Mouse (Mus musculus): ENCODE measurements around the gene Zfp385b. TPM values are rescaled to one million over a fixed set of nuclear protein-coding genes. Genes with fewer than 3 reads are reported as not detected.

Gene Zfp385b
- polyA plus RNA-seq, 1 experiment from 2014 or later = 2.5 TPM

DNA sequence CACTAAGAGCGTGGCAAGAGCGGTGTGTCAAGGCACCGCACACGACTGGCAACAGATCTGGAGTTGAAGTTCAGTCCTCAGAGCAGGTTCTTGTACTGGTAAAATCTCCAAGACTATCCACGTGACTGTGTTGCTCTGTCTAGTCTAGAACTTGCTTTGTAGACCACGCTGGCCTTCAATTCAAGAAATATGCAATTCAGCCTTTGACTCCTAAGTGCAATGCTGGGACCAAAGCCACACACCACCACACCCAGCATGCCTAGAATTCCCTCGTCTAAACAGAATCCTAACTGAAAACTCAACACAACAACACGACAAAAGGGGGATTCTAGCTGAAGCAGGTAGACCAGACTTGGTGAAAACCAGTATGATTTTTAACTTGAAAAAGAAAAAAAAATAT lies 332.3 kb downstream of the Zfp385b start:
- H3K4me3 ChIP-seq (ENCODE audit: low read depth, low read length) = no peak overlapping the region
- ATAC-seq (ENCODE audit: low FRiP score) (no peak), DNase-seq (ENCODE audit: low spot score) (no peak)
- H3K9me3 ChIP-seq (ENCODE audit: control insufficient read depth, low read length) = no peaks in the 10 kb centered on the region
- no peaks in the 10 kb centered on the region for H3K4me1 ChIP-seq (replicated peaks; ENCODE audit: control insufficient read depth, insufficient read depth, low read length)
- no peak overlapping the region for H3K27ac ChIP-seq (ENCODE audit: low read depth, low read length)
- H3K9ac ChIP-seq (ENCODE audit: low read depth, low read length) = no peak overlapping the region
- H3K27me3 ChIP-seq (ENCODE audit: control insufficient read depth, insufficient read depth, low read length) = no peaks in the 10 kb centered on the region
- no peaks in the 10 kb centered on the region for H3K36me3 ChIP-seq (ENCODE audit: control insufficient read depth, insufficient read depth, low read length)
- H3K4me2 ChIP-seq (replicated peaks; ENCODE audit: low read depth, low read length) = no peak overlapping the region
- WGBS = 91% methylated on average over 8 of the region's 8 CpGs

DNA sequence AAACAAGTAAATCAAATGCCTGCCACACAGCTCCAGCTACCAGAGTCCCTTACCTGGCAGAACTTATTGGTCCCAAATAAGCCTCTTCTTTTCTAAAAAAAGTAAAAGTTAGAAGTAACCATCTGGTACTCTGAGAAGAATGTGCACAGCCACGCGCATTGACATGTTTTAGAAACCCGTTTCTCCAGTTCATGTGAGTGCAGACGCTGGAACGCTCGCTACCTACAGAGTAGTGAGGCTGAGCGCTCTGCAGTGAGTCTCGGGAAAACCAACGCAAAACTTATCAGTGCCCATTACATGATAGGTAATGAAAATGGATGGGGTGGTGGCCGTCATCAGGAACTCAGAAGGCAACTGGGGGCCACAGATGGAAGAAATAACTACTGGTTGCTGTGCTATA lies 338.2 kb downstream of the Zfp385b start:
- no peak for ATAC-seq (ENCODE audit: low FRiP score)
- Histone ChIP-seq H3K4me3 (ENCODE audit: low read depth, low read length) (no peak overlapping the region), H3K4me1 (replicated peaks; ENCODE audit: control insufficient read depth, insufficient read depth, low read length) (no peaks in the 10 kb centered on the region), H3K4me2 (replicated peaks; ENCODE audit: low read depth, low read length) (no peak overlapping the region), H3K9ac (ENCODE audit: low read depth, low read length) (no peak overlapping the region), H3K36me3 (ENCODE audit: control insufficient read depth, insufficient read depth, low read length) (no peaks in the 10 kb centered on the region), H3K27ac (ENCODE audit: low read depth, low read length) (no peak overlapping the region), H3K9me3 (ENCODE audit: control insufficient read depth, low read length) (no peaks in the 10 kb centered on the region), H3K27me3 (ENCODE audit: control insufficient read depth, insufficient read depth, low read length) (no peaks in the 10 kb centered on the region)
- no peak for DNase-seq (ENCODE audit: low spot score)
- WGBS = 88% methylated on average over 10 of the region's 10 CpGs

DNA sequence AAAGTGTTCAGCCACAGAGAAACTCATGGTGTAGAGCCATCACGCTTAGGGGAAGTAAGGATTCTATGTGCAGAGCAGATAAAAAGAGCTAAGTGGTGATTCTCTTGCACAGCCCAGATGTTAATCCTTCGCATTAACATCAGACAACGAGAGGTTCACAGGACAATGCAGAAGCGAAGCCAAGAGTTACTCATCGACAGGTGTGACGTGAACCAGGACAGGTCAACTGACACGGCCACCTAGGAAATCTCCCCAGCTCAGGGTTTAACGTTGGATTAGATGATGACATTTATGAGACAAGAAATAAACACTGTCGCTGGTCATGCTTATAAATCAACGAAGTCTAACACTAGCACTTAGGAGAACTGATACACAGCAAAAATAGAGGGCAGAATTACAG lies 341.9 kb downstream of the Zfp385b start:
- Histone ChIP-seq H3K9me3 (ENCODE audit: control insufficient read depth, low read length) (no peaks in the 10 kb centered on the region), H3K4me2 (replicated peaks; ENCODE audit: low read depth, low read length) (no peak overlapping the region), H3K27ac (ENCODE audit: low read depth, low read length) (no peak overlapping the region), H3K9ac (ENCODE audit: low read depth, low read length) (no peak overlapping the region), H3K4me3 (ENCODE audit: low read depth, low read length) (no peak overlapping the region), H3K36me3 (ENCODE audit: control insufficient read depth, insufficient read depth, low read length) (no peaks in the 10 kb centered on the region), H3K4me1 (replicated peaks; ENCODE audit: control insufficient read depth, insufficient read depth, low read length) (no peaks in the 10 kb centered on the region), H3K27me3 (ENCODE audit: control insufficient read depth, insufficient read depth, low read length) (no peaks in the 10 kb centered on the region)
- no peak for DNase-seq (ENCODE audit: low spot score)
- WGBS = 93% methylated on average over 10 of the region's 10 CpGs
- ATAC-seq (ENCODE audit: low FRiP score) = no peak

DNA sequence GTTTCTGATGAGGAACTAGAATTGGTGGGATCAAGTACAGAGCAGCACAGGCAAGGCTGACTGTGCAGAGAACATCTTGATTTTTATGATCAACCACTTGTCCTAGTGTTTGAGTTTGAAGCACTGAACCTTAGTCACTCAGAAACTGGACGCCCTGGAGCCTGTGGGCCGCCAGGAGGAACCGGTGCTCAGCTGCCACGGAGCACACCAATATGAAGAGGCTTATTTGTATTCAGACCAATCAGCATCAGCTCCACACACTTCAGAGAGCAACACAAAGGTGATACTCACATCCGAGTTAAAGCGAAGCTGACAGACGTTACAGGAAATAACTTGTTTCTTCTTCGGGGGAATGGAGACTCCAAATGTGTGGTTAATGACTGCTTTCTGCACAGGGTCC lies 343.0 kb downstream of the Zfp385b start:
- no peak overlapping the region for H3K4me2 ChIP-seq (replicated peaks; ENCODE audit: low read depth, low read length)
- no peaks in the 10 kb centered on the region for H3K9me3 ChIP-seq (ENCODE audit: control insufficient read depth, low read length)
- H3K4me1 ChIP-seq (replicated peaks; ENCODE audit: control insufficient read depth, insufficient read depth, low read length) = no peaks in the 10 kb centered on the region
- ATAC-seq (ENCODE audit: low FRiP score) = no peak
- DNase-seq (ENCODE audit: low spot score) = no peak
- H3K27me3 ChIP-seq (ENCODE audit: control insufficient read depth, insufficient read depth, low read length) = no peaks in the 10 kb centered on the region
- H3K4me3 ChIP-seq (ENCODE audit: low read depth, low read length) = no peak overlapping the region
- no peaks in the 10 kb centered on the region for H3K36me3 ChIP-seq (ENCODE audit: control insufficient read depth, insufficient read depth, low read length)
- WGBS = 82% methylated on average over 8 of the region's 8 CpGs
- no peak overlapping the region for H3K9ac ChIP-seq (ENCODE audit: low read depth, low read length)
- H3K27ac ChIP-seq (ENCODE audit: low read depth, low read length) = no peak overlapping the region

DNA sequence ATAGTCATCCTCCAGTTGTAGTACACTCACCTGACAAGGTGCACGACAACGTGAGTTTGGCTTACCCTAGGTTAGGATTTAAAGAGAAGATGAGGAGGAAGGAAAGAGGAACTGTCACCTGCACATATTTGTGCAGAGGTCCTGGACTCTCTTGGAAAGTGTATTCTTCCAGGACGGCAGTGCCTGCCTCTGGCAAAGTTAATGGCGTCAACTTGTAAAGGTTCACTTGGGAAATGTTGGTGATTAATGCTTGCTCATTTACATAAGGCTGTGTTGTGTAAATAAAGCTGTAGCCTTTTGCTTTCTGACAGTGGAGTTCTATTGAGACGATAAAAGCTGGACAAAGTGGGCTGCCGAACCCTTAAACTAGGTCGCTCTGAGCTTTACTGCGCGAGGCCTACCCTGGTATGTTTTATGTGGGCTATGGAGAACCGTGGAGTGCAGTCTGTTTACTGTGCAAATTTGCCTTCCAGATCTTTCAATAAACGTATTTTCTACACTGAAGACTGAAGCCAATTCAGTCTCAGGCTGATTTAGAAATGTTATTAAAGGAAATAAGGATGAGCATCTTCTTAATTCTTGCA lies 347.1 kb downstream of the Zfp385b start:
- H3K27ac ChIP-seq (ENCODE audit: low read depth, low read length) = no peak overlapping the region
- H3K4me1 ChIP-seq (replicated peaks; ENCODE audit: control insufficient read depth, insufficient read depth, low read length) = no peaks in the 10 kb centered on the region
- no peak overlapping the region for H3K4me3 ChIP-seq (ENCODE audit: low read depth, low read length)
- H3K27me3 ChIP-seq (ENCODE audit: control insufficient read depth, insufficient read depth, low read length) = no peaks in the 10 kb centered on the region
- H3K9me3 ChIP-seq (ENCODE audit: control insufficient read depth, low read length) = no peaks in the 10 kb centered on the region
- no peaks in the 10 kb centered on the region for H3K36me3 ChIP-seq (ENCODE audit: control insufficient read depth, insufficient read depth, low read length)
- H3K9ac ChIP-seq (ENCODE audit: low read depth, low read length) = no peak overlapping the region
- no peak for ATAC-seq (ENCODE audit: low FRiP score)
- DNase-seq (ENCODE audit: low spot score) = no peak
- 78% methylated on average over 11 of the region's 11 CpGs for WGBS
- no peak overlapping the region for H3K4me2 ChIP-seq (replicated peaks; ENCODE audit: low read depth, low read length)

DNA sequence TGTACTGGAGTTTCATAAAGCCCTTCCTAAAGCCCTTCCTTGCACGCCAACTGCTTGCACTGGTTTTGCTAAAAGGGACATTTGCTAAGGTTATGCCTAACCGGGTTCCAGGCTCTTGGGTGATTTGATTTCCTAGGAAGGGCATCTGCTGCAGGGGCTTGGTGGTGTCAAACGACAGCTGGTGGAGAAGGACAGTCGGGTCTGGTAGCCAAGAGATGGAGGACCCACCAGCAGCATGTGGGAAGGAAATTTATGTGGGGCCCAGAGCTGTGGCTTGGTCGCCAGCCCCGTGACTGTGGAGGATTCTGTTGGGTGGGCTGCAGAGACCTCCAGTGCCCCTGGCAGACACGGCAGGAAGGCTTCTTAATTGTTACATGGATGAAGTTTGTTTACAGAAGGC lies 348.7 kb downstream of the Zfp385b start:
- Histone ChIP-seq H3K27me3 (ENCODE audit: control insufficient read depth, insufficient read depth, low read length) (no peaks in the 10 kb centered on the region), H3K4me2 (replicated peaks; ENCODE audit: low read depth, low read length) (no peak overlapping the region), H3K4me3 (ENCODE audit: low read depth, low read length) (no peak overlapping the region), H3K9ac (ENCODE audit: low read depth, low read length) (no peak overlapping the region), H3K9me3 (ENCODE audit: control insufficient read depth, low read length) (no peaks in the 10 kb centered on the region), H3K36me3 (ENCODE audit: control insufficient read depth, insufficient read depth, low read length) (no peaks in the 10 kb centered on the region), H3K4me1 (replicated peaks; ENCODE audit: control insufficient read depth, insufficient read depth, low read length) (no peaks in the 10 kb centered on the region), H3K27ac (ENCODE audit: low read depth, low read length) (no peak overlapping the region)
- 82% methylated on average over 7 of the region's 7 CpGs for WGBS
- no peak for ATAC-seq (ENCODE audit: low FRiP score)
- DNase-seq (ENCODE audit: low spot score) = no peak

DNA sequence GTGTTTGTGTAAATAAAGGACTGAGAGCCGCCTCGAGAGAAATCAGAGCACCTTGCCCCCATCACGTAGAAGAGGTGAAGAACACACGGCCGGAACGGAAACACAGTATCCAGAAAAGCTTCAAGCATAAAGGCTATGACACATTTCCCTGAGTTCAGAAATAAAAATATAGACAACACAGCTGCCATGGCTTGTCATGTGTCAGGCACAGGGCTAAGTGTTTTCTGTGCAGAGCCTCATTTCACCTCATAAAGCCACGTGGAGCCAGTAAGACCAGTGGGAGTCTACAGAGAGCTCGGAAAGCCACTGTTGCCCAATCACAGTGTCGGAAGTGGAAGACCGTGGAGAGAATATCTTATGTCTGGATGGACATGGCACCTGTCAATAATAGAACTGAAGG lies 358.0 kb downstream of the Zfp385b start:
- H3K4me2 ChIP-seq (replicated peaks; ENCODE audit: low read depth, low read length) = no peak overlapping the region
- ATAC-seq (ENCODE audit: low FRiP score) = no peak

DNA sequence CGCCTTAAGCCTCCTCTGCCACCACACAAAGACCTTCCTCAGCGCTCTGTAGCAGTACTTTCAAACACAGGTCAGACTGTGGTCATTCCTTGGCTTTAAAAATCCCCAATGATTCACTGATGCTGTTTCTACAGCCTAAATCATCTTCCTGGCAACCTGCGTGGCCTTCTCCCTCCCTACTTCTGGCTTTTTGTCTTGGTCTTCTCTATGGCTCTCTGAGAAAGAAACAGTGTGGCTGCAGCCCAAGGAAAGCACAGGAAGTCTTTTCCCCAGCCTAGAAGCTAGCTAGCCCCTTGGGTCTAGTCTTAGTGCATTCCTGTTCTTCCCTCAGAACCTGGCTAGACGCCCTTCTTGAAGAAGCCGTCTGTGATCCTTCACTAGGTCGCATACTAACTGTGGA lies 359.4 kb downstream of the Zfp385b start:
- ATAC-seq (ENCODE audit: low FRiP score) (no peak), DNase-seq (ENCODE audit: low spot score) (no peak)
- Histone ChIP-seq H3K9me3 (ENCODE audit: control insufficient read depth, low read length) (no peaks in the 10 kb centered on the region), H3K4me3 (ENCODE audit: low read depth, low read length) (no peak overlapping the region), H3K36me3 (ENCODE audit: control insufficient read depth, insufficient read depth, low read length) (no peaks in the 10 kb centered on the region), H3K27ac (ENCODE audit: low read depth, low read length) (no peak overlapping the region), H3K4me2 (replicated peaks; ENCODE audit: low read depth, low read length) (no peak overlapping the region), H3K27me3 (ENCODE audit: control insufficient read depth, insufficient read depth, low read length) (no peaks in the 10 kb centered on the region), H3K4me1 (replicated peaks; ENCODE audit: control insufficient read depth, insufficient read depth, low read length) (no peaks in the 10 kb centered on the region), H3K9ac (ENCODE audit: low read depth, low read length) (no peak overlapping the region)
- 84% methylated on average over 6 of the region's 6 CpGs for WGBS

More for the DNA sequence above, 358.0 kb downstream of the Zfp385b start:
- no peaks in the 10 kb centered on the region for H3K36me3 ChIP-seq (ENCODE audit: control insufficient read depth, insufficient read depth, low read length)
- no peak overlapping the region for H3K4me3 ChIP-seq (ENCODE audit: low read depth, low read length)
- no peak overlapping the region for H3K9ac ChIP-seq (ENCODE audit: low read depth, low read length)
- H3K9me3 ChIP-seq (ENCODE audit: control insufficient read depth, low read length) = no peaks in the 10 kb centered on the region
- H3K4me1 ChIP-seq (replicated peaks; ENCODE audit: control insufficient read depth, insufficient read depth, low read length) = no peaks in the 10 kb centered on the region
- WGBS = 88% methylated on average over 10 of the region's 10 CpGs
- DNase-seq (ENCODE audit: low spot score) = no peak
- no peak overlapping the region for H3K27ac ChIP-seq (ENCODE audit: low read depth, low read length)
- no peaks in the 10 kb centered on the region for H3K27me3 ChIP-seq (ENCODE audit: control insufficient read depth, insufficient read depth, low read length)

DNA sequence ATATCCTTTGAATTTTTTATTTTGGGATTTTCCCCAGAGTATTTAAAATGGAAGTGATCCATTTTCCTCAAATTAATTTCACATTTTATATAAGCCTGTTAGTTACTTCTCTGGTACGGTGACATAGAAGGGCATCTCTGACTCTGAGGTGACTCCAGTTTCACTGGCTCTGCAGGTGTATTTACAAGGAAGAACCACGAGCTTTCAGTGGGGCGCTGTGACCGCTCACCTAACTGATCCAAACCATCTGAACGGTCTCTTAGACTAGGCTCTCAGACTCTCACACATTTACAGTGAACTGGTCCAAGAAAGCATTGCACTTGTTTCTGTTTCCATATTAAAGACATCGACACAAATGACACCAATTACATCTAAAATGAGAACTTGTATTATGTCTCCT lies 361.0 kb downstream of the Zfp385b start:
- H3K27ac ChIP-seq (ENCODE audit: low read depth, low read length) = no peak overlapping the region
- no peak overlapping the region for H3K4me2 ChIP-seq (replicated peaks; ENCODE audit: low read depth, low read length)
- no peak for ATAC-seq (ENCODE audit: low FRiP score)
- no peaks in the 10 kb centered on the region for H3K4me1 ChIP-seq (replicated peaks; ENCODE audit: control insufficient read depth, insufficient read depth, low read length)
- no peak overlapping the region for H3K4me3 ChIP-seq (ENCODE audit: low read depth, low read length)
- H3K27me3 ChIP-seq (ENCODE audit: control insufficient read depth, insufficient read depth, low read length) = no peaks in the 10 kb centered on the region
- H3K9ac ChIP-seq (ENCODE audit: low read depth, low read length) = no peak overlapping the region
- 85% methylated on average over 6 of the region's 6 CpGs for WGBS
- H3K9me3 ChIP-seq (ENCODE audit: control insufficient read depth, low read length) = no peaks in the 10 kb centered on the region
- no peak for DNase-seq (ENCODE audit: low spot score)
- H3K36me3 ChIP-seq (ENCODE audit: control insufficient read depth, insufficient read depth, low read length) = no peaks in the 10 kb centered on the region
